Mouse (Mus musculus) liver, embryonic 14.5 days (tissue): ENCODE measurements around the gene Jaml.

Experiments used
- CTCF ChIP-seq: IDR thresholded peaks from 2 replicates; pipeline ENCODE4 v1.5.1; 2016; ENCODE audit warnings: antibody characterized with exemption, low read depth, control low read depth
- EP300 ChIP-seq: IDR thresholded peaks from 2 replicates; pipeline ENCODE4 v1.6.1; 2016; ENCODE audit warnings: antibody characterized with exemption, low read depth

DNA sequence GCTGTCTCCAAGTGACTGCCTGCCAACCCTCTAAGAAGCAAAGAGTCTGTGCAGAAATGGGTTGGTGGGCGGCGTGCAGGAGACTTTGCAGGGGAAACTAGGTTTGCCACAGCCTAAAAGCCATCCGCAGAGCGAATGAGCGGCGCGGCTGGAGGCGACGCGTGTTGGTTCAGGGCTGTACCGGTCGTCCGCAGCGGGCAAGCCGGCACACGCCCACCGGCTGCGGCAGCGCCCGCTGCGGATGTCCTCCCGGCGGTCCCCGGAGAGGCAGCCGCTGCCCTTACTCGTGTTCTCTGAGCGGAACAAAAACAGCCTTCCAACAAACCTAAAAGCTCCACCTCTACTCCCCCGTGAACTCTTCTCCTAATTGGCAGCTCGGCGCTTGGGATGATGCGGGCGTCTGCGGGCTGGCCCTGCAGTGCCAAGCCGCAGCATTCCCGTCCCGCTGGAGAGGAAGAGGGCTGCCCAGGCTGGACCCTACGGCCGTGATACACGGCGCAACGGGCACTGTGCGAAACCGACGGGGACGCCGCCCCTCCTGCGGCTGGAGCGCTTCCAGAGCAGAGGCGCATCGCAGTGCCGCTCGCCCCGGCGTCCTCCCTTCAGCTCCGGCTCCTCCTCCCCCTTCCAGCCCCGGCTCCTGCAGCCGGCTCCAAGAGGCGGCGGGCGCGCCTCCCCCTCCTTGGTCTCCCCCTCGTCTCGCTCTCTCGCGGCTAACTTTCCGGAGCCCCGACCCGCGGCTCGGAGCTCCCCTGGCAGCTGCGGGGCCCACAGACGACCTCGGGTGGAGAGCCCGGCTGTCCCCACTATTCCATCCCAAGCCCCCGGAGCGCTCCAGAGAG, 59.4 kb downstream of the Jaml start, which contains the start of gene Scn4b:
- TF ChIP-seq CTCF (no peak), EP300 (no peak)
